Mouse (Mus musculus) fat pad, adult 2 months (tissue): ENCODE measurements around the gene F11.

ENCODE experiments used
- DNase-seq: peaks from one replicate; pipeline ENCODE4 v3.0.0-alpha.2; 2011; ENCODE audit warnings: low read depth, low spot score; ENCODE audit errors: extremely low read depth

Gene F11

DNA sequence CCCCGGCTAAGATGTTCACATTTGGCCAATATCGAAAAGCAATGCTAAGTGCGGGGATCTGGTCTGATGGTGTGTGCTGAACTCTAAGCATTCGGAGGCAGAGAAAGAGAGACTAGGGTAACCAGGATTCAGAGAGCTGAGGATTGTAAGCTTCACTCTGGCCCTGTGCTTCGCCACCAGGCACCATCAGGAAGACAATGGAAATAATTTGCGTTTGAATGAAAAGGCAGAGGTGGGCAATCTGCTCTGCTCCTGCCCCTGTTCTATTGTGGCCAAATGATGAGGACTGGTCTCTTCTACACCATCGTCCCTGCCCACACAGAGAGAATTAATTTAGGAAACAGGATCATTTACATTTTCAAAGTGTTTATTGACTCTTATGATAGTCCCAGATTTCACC is 15.5 kb downstream of the F11 start:
- DNase-seq = no peak

DNA sequence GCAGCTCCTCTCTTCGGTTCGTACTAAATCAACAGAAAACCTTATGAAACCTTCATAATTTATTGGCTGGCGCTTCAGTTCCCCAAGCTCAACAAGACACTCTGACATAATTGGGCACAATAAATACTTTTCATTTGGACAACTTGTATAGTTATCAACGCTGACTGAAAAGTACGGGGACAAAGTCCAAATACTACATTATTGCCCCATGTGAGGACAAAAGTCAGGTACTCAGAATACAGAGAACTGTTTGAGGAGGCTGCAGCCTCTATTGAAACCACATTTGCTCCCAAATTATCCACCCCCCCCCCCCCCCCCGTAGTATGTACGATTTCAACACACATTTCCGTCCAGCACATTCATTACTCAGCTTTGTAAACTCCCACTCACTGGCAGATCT is 22.5 kb downstream of the F11 start:
- no peak for DNase-seq

DNA sequence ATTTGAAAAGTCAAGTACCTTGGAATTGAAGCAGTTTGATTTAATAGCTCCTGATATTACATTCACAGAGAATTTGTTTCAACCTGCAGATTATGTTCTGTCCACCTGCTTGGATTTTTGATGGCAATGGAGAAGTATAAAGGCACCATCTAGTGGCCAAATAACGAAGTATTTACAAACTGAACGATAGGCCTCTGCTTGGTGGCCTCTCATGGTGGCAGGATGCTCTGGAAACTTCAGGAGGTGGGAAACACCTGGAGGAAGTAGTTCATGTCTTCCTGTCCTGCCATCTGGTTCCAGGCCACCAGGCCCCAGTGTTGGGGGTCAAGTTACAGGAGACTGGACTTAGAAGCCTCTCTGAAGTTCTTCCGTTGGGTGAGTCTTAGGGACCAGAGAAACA is 23.5 kb downstream of the F11 start:
- DNase-seq = no peak

DNA sequence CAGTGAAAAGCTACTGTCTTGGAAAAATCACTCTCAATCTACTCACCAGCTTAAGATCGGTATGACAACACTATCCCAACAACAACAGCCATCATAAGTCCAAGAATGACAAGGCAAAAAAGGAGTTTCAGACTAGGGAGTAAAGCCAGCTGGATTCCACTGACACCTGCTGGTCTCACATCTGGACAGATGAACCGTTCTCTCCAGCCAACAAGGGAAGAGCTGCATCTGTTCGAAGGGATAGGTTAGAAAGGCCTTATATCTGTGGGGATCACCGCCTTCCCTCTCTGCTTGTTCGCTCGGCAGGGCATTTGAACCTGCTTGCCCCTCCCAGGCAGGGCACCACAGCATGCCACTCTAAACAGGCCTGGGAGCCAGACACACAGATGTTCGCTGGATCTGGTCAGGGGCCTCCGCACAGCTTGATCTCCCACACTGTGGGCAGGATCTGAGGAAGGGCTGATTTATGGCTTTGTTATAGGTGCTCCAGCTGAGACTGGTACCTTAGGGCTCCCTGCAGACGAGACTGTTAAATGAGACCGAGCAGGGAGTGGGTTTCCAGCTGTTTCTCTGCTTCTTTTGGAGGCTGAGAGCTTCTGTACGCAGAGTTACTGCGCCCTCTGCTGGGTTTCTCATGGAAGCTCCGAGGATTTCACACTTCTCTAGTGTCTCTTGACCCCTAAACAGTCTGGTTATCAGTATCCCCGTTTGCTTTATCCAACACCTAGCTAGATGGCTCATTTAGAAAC is 25.5 kb downstream of the F11 start:
- no peak for DNase-seq

DNA sequence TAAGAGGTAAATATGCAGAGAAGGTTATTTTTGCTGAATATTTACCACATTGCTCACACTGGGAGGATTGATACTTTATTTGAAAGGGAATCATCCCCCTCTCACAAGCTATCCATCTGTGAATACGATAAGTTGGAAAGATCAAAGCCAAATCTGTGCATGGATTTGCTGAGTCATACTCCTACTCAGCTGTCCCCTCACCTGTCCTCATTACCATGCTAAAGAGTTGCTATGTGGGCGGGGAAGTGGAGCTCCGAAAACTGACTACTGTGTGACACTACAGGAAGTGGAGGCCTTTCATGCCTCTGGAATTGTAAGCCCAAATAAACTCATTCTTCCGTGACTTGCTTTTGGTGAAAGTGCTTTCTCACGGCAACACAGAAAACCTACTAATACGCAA is 26.6 kb downstream of the F11 start:
- DNase-seq = no peak

DNA sequence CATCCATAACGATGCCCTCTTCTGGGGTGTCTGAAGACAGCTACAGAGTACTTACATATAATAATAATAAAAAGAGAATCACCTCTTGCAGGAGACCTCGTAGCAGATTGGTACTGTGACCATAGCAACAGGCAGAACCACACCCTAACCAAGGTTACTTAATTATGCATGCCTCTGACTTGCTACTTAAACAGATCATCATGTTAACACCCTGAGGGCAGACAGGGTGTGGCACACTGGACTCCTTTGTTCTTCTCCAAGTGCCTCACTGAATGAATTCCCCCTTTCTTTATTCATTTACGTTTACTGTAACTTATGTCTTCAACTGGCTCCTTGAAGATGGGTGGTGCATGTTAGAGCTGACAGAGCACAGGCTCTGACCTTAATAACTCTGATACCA is 28.6 kb downstream of the F11 start:
- no peak for DNase-seq

DNA sequence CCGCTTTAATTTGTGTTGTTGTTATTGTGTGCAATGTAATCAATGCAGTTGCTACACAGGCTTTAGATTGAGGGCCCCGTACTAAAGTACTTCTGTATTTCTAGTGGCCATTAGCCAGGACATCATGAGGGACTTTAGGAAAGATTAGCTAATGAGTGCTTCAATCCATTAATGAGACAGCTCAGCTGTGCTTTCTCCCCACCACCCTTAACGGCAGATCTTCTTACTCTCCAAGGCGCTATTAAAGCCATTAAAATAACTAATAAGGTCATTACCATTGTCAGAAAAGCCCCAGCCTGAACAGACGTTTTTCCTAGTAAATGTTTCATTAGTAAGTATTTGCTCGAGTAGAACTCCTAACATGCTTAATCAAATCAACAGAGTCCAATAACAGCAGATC is 59.4 kb downstream of the F11 start:
- DNase-seq = no peak

DNA sequence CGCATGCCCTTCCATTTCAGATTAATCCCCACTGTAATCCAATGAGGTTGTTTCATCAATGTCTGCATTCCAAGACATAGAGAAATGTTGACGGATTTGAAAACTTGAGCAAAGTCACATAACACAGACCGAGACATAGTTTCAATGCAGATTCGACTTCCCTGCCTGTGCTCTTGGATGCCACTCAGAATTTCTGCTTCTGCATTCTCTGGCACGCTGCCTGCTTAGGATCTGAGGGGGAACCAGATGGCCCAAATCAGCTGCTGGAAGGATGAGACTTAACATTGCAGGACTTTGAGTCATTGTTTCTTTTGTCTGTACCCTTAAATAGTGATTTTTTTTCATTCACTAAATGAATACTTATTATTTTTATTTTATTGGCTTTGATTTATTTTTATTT is 60.2 kb downstream of the F11 start:
- no peak for DNase-seq

DNA sequence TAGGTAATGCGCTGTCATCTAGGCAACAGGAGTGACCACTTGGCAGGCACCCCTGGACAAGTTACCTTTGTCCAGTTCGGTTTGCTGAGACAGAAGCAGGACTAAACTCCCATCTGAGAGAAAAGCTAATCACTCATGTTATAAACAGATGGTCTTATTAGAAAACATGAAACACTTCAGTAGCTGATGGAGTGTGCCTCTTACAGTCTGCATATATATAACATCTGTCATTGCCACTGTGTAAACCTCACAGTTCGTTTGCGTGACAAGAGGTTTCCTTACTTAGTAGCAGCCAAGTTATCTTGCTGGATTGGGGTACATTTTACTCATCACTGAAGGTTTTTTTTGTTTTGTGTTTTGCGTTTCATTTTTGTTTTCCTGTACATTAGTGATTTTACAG is 64.5 kb downstream of the F11 start:
- DNase-seq = no peak

DNA sequence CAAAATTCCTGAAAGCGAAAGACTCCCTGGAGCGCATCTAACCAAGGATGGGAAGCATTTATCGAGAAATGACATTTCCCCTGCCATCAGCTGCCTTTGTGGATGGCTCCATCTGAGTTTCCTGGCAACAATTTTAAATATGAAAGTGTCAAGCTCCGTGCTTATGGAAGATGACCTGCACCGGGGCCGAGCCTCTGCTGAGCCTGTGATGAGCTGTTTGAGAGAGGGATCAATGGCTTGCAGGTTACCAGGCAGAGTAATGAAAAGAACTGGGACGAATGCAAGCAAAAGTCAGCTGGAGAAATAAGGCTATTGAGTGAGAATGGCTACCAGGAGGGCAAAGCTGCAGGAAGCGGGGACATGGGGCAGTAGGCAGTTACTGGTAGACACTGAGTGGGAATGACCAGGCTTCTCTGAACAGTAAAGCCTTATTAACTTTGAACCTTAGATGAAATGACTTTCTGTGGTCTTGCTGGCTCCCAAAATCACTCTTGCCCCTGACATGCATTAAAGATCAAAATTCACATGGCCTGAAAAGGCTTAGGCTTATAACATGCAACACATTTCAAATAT is 65.8 kb downstream of the F11 start:
- no peak for DNase-seq
